Mouse (Mus musculus): Measurements from ENCODE around the gene Gm15294.

Gene Gm15294

GRCm38 (mm10) chrX:141875135-141875534 is at the start of gene Gm15294:
TSS of gene Gm15294 (minus strand) at chrX:141875235.
- DNase-seq (ENCODE audit: low read depth, low spot score) = no peak

- DNase-seq (ENCODE audit: low read depth, low spot score) = no peak
Measured at GRCm38 (mm10) chrX:141884336-141885048, 9.5 kb upstream of the Gm15294 start.

GRCm38 (mm10) chrX:141874024-141874423 is 1.0 kb downstream of the Gm15294 start:
- DNase-seq (ENCODE audit: low read depth, low spot score) = no peak

- DNase-seq (ENCODE audit: low read depth, low spot score) = no peak
Measured at GRCm38 (mm10) chrX:141873597-141873996, 1.4 kb downstream of the Gm15294 start.

GRCm38 (mm10) chrX:141855684-141856396 is 19.2 kb downstream of the Gm15294 start:
- DNase-seq (ENCODE audit: low read depth, low spot score) = no peak

All from ZHBTc4 (cell line).